Mouse (Mus musculus): ENCODE results near the gene Adap1.
"Not testable (repeated sequence)": the region's sequence is repeated elsewhere in the genome, so short reads cannot be mapped to it uniquely, and the experiment has no call there.

Adap1 gene

DNA sequence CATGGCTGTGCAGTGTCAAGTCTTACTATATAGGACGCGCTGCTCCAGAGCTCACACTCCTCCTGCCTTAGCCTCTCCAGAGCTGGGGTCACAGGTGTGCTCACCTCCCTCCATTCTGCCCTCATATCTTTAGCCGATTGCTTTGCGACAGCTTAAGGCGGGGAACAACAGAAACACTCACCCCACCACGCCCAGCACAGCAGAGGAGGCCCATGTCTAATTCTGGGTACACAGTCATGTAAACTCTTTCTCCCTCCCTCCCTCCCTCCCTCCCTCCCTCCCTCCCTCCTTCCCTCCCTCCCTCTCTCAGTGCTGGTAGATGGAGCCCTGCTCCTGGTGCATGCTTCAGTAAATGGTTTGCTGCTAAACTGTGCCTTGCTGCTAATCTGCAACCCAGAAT is 24.3 kb upstream of the Adap1 start:
- DNase-seq = no peak

DNA sequence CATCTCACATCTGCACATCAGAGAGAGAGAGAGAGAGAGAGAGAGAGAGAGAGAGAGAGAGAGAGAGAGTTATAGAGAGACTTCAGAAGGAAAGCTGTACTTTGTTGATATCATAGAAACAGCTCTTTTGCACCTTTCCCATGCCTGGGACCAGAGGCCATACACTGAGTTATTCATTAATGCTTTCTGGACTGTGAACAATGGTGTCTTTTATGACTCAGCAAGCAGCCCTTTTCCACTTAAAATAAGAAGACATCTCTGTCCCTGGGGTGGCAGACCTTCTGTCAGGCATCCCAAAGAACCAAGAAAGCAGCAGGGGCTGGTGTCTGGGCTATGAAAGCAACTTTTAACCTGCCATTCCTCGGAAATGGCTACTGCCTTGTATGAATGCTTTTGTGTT is 21.8 kb upstream of the Adap1 start:
- no peak for DNase-seq

DNA sequence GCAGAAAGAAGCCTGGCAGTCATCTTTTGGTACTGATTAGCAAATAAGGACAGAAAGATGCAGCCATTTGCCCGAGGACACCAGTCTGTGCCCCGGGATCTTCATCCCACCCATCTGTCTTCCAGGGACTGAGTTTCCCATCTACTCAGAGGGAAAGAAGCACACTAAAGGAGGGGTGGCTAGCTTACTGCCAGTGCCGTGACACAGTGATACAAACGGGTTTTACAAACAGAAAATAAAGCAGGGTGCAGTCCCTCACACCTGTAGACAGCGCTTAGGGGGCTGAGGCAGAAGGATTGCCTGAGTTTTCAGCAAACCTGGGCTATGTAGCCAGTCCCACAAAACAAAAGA is 19.9 kb upstream of the Adap1 start:
- DNase-seq = no peak

DNA sequence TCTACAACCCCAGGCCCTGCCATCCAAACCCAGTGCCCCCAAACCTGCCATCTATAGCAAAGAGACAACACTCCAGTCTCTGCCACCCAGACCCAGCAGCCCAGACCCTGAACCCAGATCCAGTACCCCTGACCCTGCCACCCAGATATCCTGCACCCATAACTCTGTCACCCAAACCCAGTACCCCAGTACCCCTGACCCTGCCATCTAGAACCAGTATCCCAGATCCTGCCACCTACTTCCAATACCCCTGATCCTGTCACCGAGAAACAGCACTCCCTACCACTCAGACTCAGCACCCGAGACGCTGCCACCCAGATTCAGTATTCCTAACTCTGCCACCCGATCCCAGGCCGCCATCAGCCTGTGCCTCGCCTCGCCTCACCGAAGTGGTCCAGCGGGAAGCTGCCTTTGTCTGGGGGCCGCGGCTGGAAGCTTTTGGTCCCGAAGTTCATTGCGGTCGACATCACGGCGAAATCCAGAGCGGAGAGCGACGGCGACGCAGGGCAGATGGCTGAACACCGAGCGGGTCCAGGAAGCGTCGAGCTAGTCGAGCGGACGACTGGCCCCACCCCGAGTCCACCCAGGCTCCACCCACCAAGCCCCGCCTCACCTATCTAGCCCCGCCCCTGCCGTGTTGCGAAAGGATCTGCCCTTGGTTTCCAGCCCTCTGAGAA is 19.4 kb upstream of the Adap1 start:
- peak; percentile 98 for DNase-seq

DNA sequence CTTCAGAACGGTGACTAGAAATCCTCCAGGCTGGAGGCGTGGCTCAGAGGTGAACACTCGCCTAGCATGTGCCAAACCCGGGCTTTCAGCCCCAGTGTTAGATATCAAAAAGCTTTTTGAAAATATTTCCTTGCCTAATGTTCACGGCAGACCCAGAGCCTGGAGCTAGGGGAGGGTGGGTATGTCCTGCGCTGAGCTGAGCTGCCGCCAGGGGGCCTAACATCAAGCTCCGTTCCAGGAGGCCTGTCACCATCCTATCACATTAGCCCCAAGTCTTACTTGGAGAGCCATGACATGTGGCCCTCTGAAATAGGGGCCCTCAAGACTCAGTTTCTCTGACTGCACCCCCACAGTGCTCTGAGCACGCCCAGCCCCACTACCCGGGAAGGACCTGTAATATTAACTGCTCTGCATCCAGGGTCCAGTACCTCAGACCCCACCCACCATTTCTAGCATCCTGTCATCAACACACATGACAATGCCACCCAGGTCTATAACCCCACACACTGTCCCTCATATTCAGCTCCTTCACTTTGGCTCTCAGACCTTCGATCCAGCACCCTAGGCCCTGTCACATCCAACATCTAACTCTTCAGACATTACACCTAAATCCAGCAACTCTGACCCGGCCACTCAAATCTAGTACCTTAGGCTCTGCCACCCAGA is 18.7 kb upstream of the Adap1 start:
- peak; percentile 83 for DNase-seq

DNA sequence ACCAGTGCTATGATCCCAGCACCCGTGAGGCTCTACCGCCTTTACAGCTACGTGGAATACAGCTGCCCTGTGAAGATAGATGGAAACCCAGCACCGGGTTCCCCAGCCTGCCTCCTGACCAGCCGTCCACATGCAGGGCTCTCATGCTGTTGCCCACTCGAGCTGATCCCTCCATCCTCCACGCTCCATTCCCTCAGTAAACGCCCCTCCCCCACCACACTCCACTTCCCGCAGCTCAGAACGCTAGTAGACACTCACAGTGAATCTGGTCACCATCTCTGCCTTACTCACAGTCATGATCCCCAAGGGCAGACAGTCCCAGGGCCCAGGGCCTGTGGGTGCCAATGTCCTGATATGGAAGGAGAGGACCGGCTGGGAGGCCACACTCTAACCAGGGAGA is 13.5 kb upstream of the Adap1 start:
- no peak for DNase-seq

DNA sequence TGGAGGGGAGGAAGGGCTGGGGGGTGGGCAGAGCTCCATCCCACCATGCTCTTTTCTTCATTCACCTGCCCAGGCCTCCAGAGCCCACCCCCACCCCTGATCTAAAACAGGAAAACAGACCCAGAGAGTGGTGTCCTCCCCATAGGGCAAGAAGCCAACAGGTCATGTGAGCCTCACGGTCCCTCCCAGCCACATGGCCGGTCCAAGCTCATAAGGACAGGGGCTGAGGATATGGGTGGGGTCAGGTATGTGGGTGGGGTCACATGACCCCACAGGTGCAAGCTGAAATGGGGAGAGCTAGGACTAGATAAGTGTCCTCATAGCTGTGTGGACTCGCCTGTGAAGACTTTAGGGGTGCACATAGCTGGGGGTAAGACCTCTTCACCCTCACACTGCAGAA is 13.0 kb upstream of the Adap1 start:
- DNase-seq = no peak

DNA sequence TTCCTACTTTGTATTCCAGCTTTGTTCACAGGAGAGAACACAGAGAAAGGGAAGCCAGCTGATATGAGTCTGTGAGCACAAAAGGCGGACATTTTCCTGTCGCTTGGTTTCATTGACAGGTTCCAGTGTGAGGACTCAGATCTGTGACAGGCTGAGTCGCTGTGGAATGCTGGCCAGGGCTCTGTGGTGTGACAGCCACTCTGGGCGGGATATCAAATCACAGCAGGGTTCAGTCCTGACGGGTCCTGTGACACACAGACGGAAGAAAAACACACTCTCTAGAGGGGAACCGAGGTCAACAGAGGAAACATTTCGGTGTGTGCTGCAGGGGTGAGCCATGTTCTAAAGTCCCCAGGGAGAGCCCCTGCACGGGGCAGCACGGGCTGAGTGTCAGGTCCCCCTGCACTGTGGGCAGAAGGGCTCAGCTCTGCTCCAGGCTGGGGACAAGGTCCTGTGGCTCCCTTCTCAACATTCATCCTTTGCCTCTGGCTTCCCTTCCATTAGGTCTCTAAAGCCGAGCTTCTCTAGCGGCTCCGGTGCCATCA is 12.5 kb upstream of the Adap1 start:
- no peak for DNase-seq

DNA sequence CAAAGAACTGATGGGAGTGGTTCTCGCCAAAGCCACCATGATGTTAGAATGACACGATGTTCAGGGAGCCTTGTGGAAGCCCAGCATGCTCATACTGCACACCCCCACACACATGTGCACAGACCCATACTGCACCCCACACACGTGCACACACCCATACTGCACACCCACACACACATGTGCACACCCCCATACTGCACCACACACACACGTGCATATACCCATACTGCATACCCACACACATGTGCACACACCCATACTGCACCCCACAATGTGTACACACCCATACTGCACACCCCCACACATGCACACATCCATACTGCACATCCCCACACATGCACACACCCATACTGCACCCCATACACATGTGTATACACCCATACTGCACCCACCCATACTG is 10.2 kb upstream of the Adap1 start:
- DNase-seq = no peak

DNA sequence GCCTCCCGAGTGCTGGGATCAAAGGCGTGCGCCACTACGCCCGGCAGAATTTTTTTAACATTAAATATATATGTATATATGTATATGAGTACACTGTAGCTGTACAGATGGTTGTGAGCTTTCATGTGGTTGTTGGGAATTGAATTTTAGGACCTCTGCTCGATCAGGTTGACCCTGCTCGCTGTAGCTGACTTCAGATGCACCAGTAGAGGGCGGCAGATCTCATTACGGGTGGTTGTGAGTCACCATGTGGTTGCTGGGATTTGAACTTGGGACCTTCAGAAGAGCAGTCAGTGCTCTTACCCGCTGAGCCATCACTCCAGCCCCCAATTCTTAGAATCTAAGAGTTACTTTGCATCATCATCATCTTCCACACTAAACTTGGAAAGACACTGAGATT is 9.0 kb upstream of the Adap1 start:
- DNase-seq = not testable (repeated sequence)

DNA sequence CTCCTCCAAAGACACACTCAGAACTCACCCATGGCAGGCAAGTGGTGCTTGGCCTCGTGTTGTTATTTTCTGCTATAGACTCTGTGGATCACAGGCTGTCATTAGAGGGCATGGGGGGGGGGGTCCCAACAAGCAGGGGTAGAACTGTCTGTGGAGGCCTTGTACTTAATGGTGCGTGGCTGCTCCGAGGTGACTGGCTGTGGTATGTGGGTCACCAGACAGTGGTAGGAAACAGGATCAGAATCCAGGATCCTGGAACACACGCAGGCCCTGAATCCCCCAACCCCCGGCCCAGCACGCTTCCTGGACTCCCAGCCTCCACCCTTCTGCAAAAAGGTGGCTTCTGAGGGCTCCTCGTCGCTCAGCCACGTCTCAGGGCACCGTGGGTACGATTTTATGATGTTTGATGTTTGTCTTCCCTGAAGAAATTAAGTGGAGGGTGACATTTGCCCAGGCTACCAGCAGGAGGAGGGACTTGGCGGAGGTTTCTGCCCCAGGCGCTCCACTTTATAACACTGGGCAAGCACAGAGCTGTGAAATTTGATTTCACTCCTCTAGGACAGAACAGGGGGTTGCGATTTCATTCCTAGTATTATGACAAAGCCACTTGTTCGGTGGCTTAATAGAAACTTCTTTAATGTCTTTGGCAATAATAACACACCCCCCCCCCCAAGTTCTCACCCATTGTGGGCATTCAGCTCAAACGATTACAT is 8.0 kb upstream of the Adap1 start:
- no peak for DNase-seq

DNA sequence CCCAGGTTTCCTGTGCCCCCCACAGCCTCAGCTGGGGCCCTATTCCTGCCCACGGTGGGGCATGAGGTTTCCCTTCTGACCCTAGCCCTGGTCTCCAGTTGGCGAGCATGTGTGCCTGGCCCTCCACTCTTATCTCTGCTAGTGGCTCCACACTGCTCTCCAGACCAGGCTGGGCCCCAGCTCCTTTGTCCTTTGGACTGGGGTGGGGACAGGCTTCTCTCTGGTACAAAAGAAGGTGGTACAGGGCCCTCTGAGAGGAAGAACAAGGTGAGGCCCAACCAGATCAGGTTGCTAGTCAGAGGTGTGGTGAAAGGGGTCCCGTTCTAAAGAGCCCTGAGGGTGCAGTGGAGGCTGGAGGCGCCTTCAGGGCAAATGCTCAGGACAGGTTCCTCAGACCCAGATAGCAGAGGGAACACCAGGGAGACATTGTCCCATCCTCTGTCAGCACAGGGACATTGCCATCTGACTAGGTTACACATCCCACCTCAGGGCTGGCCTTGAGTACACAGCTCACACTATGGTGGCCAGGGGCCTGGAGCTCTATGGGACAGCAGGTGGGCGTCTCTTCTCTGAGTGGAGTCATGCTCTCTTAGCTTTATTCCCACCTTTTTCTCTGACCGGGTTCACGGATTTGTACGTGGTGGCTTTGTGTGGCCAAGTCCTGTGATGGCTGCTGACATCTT is 7.3 kb upstream of the Adap1 start:
- DNase-seq = no peak

DNA sequence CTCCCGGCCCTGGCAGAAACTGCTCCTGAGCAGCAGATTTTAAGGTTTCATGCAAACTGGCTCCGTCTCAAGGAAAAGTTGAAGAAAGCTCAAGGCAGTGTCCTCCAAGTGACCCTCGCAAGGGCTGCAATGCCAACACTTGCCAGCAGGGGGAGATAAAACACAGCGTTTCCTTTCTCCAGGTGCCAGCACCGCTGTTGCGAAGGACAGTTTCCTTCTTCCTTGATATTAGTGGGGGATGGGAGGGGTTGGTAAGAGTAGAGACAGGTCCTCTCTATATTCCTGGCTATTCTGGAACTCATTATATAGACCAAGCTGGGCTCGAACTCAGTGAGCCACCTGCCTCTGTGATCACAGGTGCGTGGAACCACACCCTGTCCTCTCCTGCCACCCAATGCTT is 6.3 kb upstream of the Adap1 start:
- peak; percentile 88 for DNase-seq

DNA sequence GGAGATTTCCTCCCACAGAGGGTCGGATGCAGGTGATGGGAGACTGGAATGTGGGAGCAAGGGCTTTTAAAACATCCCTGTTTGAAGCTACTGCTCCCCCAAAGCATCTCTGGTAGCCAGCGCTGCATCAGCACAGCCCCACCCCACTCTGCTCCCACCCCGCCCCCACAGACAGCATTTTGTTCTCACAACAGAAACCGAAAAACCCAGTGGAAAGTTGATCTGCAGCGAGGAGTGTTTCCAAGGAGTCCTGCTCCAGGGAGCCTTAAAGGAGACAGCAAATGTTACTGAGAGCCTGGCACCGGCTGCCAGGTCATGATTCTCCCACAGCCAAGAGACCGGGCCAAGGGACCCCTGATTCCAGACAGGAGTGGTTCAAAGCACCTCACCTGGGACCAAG is 5.3 kb upstream of the Adap1 start:
- no peak for DNase-seq

DNA sequence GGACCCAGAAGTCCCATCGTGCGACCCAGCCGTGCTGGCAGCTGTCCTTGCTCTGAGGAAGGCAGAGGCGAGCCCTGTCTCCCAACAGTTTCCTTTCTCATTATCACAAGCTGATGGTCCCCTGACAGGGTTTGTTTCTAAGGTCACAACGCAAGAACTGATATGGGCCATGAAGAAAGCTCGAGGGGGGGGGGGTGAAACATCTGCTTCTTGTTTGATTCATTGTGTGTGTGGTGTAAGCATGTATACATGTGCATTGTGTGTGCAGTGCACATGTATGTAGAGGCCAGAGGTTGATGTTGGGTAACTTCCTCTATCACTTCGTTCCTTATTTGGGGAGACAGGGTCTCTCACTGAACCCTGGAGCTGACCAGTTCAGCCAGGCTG is 2.2 kb upstream of the Adap1 start:
- DNase-seq = no peak

DNA sequence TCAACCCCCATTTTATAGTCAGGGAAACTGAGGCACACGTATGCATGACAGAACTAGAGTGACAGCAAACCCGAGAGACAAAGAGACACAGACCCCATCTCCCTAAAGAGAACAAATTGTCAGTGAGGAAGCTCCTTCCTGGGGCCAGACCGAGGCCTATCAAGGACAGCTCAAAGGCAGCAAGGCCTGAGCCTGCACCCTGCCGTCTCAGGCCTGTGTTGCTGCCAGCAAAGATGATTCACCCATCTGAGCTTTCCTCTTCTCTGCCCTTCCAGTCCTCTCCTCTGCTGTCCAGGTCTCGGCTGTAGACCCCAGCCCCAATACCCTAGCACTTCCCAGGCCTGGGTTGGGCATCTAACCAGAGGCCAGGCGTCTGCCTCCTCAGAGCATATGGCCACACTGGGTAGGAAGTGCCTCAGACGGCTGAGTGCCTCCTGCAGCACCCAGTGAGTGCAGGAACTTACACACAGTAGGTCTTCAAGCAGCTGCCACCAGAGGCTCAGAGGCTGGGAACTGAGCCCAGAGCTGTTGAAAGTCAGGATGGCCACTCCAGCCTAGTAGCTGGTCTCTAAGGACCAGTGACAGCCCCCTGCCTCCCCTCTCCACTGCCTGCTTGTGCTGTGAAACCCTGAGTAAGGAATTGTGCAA is 1.7 kb upstream of the Adap1 start:
- DNase-seq = no peak

DNA sequence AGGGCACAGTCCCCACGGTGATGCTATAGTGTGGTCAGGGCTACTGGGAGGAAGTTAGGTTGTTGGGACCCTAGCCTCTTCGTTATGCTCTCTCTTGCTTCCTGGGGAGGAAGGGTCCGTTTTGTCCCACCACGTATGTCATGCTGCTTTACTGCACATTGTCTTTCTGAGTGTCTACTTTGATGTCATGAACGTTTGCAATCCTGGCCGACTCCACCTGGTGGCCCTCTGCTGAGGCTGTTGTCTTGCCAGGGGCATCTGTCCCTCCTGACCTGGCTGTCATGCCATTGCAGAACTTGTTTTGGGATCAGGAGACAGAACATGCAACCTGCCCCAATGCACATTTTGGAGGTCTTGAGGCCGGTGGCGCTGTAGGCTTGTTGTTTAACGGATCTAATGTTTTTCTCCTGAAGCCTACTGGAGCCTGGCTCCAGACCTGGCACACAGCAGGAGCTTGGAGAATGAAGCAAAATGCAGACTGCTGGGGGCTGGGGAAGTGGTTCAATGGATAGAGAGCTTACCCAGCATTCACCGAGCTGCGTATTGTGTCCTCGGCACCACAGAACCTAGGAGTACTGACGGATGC is 782 bp upstream of the Adap1 start:
- no peak for DNase-seq

DNA sequence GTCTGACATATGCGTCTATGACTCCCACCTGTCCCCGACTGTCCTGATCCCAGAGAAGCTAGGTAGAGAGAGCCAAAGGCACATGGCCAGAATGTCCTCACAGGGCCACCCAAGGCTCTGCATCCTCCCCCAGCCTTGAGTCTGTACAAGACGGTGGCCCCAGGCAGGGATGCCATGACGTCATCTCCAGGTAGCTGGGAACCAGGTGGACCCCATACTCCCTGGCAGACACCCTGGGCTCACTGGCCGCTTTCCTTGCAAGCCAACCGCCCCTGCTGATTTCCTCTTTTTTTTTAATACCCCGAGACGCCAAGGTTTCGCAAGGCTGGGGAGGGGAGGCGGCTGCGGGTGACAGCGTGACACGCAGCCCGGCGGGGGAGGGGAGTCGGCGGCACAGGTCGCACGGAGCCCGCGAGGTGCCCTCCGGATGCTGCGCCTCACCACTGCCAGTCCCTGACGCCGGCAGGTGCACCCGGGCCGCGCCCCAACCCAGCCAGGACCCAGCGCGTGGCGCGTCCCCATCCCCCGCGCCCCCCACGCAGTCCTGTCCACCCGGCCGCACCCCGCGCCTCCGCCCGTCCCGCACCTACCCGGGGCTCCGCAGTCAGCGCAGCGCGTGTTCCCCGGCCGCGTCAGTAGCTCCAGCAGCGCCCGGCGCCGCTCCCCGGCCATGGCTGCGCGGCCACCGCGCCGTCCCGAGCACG is 579 bp downstream of the Adap1 start:
- peak; percentile 47 for DNase-seq

DNA sequence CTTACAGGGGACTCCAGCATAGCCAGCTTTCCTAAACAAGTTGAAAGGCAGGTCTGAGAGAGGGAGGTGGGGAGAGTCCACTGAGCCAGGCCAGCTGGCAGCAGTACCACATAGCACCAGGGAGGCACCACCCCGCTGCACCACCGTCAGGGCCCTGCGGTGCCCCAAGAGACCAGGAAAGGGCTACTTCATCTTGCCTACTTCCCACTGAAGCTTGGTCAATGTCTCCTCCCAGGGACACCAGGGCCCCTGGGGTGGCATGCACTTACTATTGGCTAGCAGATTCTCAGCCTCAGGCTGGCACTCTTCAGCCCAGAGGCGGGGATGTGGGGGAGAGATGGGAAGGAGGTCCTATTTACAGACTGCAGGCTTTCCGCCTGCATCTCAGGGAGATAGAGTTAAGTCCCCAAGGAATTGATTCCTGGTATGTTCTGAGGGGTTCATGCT is 1.4 kb downstream of the Adap1 start:
- no peak for DNase-seq

DNA sequence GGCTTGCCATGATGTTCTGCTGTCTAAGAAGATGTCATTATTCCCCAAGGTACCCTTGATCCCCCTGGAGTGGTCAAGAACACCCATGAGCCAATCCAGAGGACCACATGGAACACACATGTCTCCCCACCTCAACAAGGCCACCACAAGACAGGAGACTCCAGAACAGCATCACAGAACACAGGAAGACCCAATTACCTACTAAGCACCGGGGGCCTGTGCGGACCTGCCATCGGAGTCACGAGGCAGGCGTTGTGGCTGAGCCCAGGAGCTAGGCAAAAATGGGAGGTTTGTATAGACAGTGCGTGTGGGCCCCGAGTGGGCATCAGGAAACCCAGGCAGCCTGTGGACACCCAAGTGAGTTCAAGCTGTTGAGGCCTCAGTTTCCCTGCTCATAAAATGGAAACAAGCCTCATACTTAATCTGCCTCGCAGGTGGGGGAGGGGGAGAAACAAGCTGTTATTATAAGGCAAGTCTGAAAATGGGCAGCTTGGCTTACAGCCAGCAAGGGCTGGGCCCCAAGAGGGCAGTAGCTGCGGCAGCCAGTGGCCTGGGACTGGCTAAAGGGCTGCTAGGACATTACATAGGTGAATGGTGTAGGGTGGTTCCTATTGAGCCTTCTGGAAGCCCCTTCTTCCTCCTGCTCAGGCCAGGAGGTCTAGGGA is 2.0 kb downstream of the Adap1 start:
- DNase-seq = no peak

DNA sequence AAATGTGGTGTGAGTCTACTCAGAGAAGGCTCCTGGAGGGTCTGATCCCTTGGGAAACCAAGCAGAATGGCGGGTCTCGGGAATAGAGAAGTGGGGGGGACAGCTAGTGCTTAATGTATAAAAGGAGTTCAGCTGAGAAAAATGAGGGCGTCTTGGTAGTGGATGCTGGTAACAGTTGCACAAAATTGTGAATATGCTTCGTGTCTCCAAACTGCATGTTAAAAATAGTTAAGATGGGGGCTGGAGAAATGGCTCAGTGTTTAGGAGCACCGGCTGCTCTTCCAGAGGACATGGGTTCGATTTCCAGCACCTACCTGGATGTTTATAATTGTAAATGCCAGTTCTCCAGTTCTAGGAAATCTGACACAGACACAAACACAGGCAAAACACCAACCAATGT is 4.1 kb downstream of the Adap1 start:
- no peak for DNase-seq

All from lung, postnatal 14 days (tissue).